Mouse (Mus musculus): ENCODE data around the gene Hmbs.

The Hmbs gene

DNA sequence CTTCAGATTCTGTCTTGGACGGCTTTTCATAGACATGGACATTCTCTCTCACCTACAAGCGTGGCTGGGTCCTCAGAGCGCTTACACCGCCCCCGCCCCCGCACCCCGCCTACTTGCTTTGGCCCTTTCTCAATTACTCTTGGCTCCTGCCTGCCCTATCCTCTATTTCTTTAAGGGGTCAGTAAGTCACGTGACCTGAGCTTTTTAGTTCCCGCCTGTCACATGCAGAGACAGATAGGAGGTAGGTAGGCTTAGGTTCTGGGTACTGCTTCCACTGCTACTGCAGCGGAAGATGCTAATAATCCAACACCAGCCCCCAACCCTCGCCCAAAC lies 55.1 kb downstream of the Hmbs start:
- no peak for DNase-seq (ENCODE audit: low spot score in 2 of 2)

- no peak for DNase-seq (ENCODE audit: low spot score in 2 of 2)
Observed at GRCm38 (mm10) chr9:44288076-44288958, 55.7 kb downstream of the Hmbs start, which contains the start of gene Abcg4. Gene Abcg4, minus strand, starts transcription at chr9:44288615.

DNA sequence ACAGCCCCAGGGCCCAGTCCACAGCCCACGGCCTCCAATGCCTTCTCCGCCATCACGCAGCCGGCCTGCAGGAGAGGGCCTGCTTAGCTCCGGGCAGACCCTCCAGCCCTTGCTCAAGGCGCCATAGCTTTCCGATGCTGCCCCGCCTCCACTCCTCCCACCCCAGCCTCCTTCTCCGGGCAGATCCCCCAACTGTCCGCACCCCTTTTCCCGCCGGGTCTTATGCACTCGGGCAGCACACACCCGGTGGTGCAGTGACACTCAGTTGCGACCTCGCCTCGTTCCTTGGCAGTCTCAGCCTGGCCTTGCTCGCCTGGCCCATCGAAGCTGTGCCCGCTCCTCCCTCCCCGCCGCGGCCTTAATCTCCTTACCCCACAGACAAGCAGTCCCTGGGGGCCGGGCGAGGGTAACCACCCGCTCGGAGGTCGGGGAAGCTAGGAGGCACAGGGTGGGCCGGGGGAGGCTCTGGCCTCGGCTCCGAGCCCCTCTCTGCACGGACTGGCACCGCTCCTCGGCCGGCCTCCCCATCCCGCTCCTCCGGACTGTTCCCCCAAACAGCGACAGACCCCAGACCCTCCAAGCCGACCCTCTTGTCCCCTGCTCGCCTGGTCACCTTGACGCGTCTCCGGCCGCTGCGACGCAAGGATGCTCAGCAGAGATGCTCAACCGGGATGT lies 56.5 kb downstream of the Hmbs start:
- DNase-seq (ENCODE audit: low spot score in 2 of 2), result no peak

DNA sequence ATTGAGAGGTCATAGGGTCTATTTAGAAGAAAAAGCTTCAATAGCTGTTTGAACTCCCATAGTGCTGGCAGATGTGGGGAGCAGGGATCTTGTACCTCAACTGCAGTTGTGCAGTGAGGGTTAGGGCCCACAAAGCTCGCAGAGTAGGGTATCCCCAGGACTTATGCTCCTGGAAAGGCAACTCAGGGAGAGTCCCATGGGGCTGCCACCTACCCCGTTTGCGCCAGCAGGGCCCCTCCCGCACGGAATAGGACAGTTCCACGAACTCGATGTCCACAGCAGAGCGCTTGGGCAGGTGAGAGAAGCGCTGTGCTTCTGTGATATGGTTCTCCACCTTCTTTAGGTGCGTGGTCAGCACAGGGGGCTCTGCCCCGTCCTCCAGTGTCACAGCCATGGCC lies 57.0 kb downstream of the Hmbs start:
- no peak for DNase-seq (ENCODE audit: low spot score in 2 of 2)

Measured in thymus, postnatal 10 days (tissue).